Mouse (Mus musculus): ENCODE measurements around the gene Ttf2.

DNA sequence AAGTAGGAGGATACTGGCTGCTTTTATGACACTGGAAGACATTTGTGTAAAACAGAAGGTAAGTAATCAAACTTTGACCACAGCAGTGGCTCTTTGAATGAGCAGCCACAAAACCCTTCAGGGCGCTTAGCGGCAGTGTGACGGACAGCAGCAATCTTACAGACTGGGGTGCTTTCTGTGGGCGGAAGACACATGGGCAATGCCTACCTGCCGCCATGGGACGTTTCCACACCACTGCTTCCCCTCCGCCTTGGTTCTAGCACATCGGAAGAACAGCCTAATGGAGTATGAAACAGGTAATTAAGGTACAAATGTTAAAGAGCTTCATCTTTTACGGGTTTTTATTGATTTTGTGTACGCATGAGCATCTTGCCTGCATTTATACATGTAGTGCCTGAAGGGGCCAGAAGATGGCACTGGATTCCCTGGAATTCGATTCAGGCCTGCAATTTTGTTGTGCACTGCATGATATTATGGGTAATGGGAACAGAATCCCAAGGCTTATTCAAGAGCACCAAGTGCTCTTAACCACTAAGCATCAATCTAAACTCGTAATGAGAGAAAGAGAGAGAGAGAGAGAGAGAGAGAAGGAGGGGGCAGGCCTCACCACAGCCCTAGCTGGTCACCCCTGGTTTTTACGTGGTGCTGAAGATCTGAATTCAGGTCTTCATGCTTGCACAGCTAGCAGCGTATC lies 5.5 kb downstream of the Ttf2 start:
- TF ChIP-seq CTCF (IDR thresholded peaks at IDR 0.05; ENCODE audit: low read depth) (peak; percentile 67), EP300 (IDR thresholded peaks at IDR 0.05; ENCODE audit: low read depth) (no peak)

All from liver, postnatal 0 days (tissue).